In the genomic region with DNA sequence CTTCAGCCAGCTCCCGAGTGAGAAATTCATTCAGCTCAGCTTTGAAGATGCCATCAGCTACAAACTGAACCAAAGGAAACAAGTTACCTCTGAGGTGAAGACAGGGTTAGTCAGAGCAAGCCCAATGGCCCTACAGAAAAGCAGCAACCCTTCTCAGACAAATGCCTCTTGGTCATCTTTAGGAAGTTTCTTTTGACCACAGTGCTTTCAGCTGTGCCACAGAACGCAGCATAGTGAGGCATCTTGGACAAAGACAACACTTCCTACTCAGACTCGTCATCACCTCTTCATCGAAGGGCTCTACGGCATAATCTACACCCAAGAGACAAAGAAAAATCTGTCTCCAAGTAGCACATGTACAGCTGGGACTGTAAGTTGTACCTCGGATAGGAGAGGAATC, we compare ENCODE assay signal across 9 mouse cellular contexts. TPM values are rescaled to one million over a fixed set of nuclear protein-coding genes. Genes with fewer than 3 reads are reported as not detected.
A peak's percentile ranks its signal among the peaks of the same experiment; 100 is the strongest.
DNase-seq lines count a peak whose midpoint lies in the region; ATAC-seq and TF ChIP-seq lines count a peak whose summit lies in the region.
"Had no signal": no experiment of that assay in that cellular context is flagged by ENCODE, and none has a peak within 500 bp of the region (broad histone marks: within the 10 kb centered on the region; RNA-seq: fewer than 3 reads in every experiment).

No protein-coding gene starts in this region.

- H3K27me3 ChIP-seq in kidney, embryonic 16.5 days (ENCODE audit: insufficient read depth, low read length): 0 out of 2 replicates have a peak, but pooled peaks cover 3% of the 10 kb centered on the region
- H3K27me3 ChIP-seq in hindbrain, postnatal 0 days (ENCODE audit: insufficient read depth, low read length): no peaks in the 10 kb centered on the region
- no peaks in the 10 kb centered on the region for H3K27me3 ChIP-seq in myocyte (ENCODE audit: control insufficient read depth, insufficient read depth, insufficient read length)

- no peak for TF ChIP-seq POLR2A in cortical plate, adult 2 months (IDR thresholded peaks at IDR 0.05; ENCODE audit: extremely low read depth, insufficient read depth, low read length)
- no peak for TF ChIP-seq POLR2A in myocyte (IDR thresholded peaks at IDR 0.05; ENCODE audit: insufficient read length, low read depth)

- peak overlapping the region; percentile 87 for H3K4me2 ChIP-seq in kidney, embryonic 16.5 days (replicated peaks; ENCODE audit: low read depth, low read length)
- H3K4me2 ChIP-seq in hindbrain, postnatal 0 days (ENCODE audit: low read depth, low read length): peak overlapping the region; percentile 60
- peak overlapping the region; percentile 98 for H3K4me2 ChIP-seq in myocyte (ENCODE audit: low read depth)

- no peak for DNase-seq in kidney, postnatal 10 days
- DNase-seq in hindbrain, postnatal 0 days (ENCODE audit: low spot score): no peak
- no peak for DNase-seq in urinary bladder, postnatal 36 days (ENCODE audit: low spot score in 2 of 2)
- DNase-seq in thymus, adult 18-20 months: no peak
- DNase-seq in right cerebral cortex, postnatal 10 days (ENCODE audit: low spot score in 2 of 2): no peak
- DNase-seq: lung, postnatal 4 days had no signal

- H3K27ac ChIP-seq in kidney, embryonic 16.5 days (ENCODE audit: low read length): peak overlapping the region; percentile 82
- no peak overlapping the region for H3K27ac ChIP-seq in cortical plate, adult 2 months (ENCODE audit: insufficient read depth, low read length)
- H3K27ac ChIP-seq in hindbrain, postnatal 0 days: peak overlapping the region; percentile 92

- TF ChIP-seq CTCF in cortical plate, adult 2 months (IDR thresholded peaks at IDR 0.05; ENCODE audit: extremely low read depth, insufficient read depth, low read length): no peak
- no peak for TF ChIP-seq CTCF in hindbrain, postnatal 0 days (IDR thresholded peaks at IDR 0.05; ENCODE audit: low read depth)

- H3K79me2 ChIP-seq in myocyte (ENCODE audit: control insufficient read depth, insufficient read depth): peaks cover 24% of the 10 kb centered on the region

- peaks cover 35% of the 10 kb centered on the region for H3K4me1 ChIP-seq in kidney, embryonic 16.5 days (ENCODE audit: insufficient read depth, low read length)
- peaks cover 4% of the 10 kb centered on the region for H3K4me1 ChIP-seq in cortical plate, adult 2 months (ENCODE audit: control insufficient read depth, insufficient read depth, low read length)
- peaks cover 9% of the 10 kb centered on the region; the same call in 1 of the 2 replicates for H3K4me1 ChIP-seq in hindbrain, postnatal 0 days (ENCODE audit: insufficient read depth, low read length)

- no peak for ATAC-seq in kidney, embryonic 16.5 days (ENCODE audit: low FRiP score, low TSS enrichment)
- no peak for ATAC-seq in hindbrain, postnatal 0 days

- WGBS in kidney, embryonic 16.5 days: 1% methylated on average over 6 of the region's 6 CpGs
- WGBS in hindbrain, postnatal 0 days: 6% methylated on average over 6 of the region's 6 CpGs

- H3K9me3 ChIP-seq in kidney, embryonic 16.5 days (ENCODE audit: low read length): no peaks in the 10 kb centered on the region
- H3K9me3 ChIP-seq in hindbrain, postnatal 0 days (ENCODE audit: low read length): no peaks in the 10 kb centered on the region

- peak overlapping the region; percentile 85 for H3K4me3 ChIP-seq in kidney, embryonic 16.5 days (ENCODE audit: low read length)
- H3K4me3 ChIP-seq in cortical plate, adult 2 months (ENCODE audit: insufficient read depth, low read length): peak overlapping the region; percentile 81
- peak overlapping the region; percentile 60 for H3K4me3 ChIP-seq in hindbrain, postnatal 0 days (ENCODE audit: low read length)
- H3K4me3 ChIP-seq in myocyte: peak overlapping the region; percentile 87

- peak overlapping the region; percentile 94 for H3K9ac ChIP-seq in kidney, embryonic 16.5 days (replicated peaks; ENCODE audit: low read length)
- peak overlapping the region; percentile 74 for H3K9ac ChIP-seq in hindbrain, postnatal 0 days (replicated peaks; ENCODE audit: low read length)

- peaks cover 47% of the 10 kb centered on the region for H3K36me3 ChIP-seq in kidney, embryonic 16.5 days (ENCODE audit: insufficient read depth, low read length)
- H3K36me3 ChIP-seq in hindbrain, postnatal 0 days (ENCODE audit: insufficient read depth, low read length): peaks cover 42% of the 10 kb centered on the region
- no peaks in the 10 kb centered on the region for H3K36me3 ChIP-seq in myocyte (ENCODE audit: control insufficient read depth, insufficient read depth)

- H3ac ChIP-seq in myocyte (ENCODE audit: control insufficient read depth, insufficient read length): peak overlapping the region; percentile 42

TF ChIP-seq in myocyte, 11 proteins besides CTCF, POLR2A, EP300 and RAD21:
- TF ChIP-seq TCF12 (IDR thresholded peaks at IDR 0.05; ENCODE audit: insufficient read depth, poor library complexity, severe bottlenecking): no peak
- no peak for TF ChIP-seq REST (IDR thresholded peaks at IDR 0.05; ENCODE audit: insufficient read depth, insufficient read length)
- TF ChIP-seq SRF (IDR thresholded peaks at IDR 0.05; ENCODE audit: control insufficient read depth, insufficient read length, low read depth): no peak
- no peak for TF ChIP-seq CEBPB (IDR thresholded peaks at IDR 0.05; ENCODE audit: insufficient read depth, poor library complexity, severe bottlenecking)
- TF ChIP-seq MYOG (IDR thresholded peaks at IDR 0.05; ENCODE audit: control insufficient read depth in 1 of 3, insufficient read depth in 1 of 3, insufficient read length in 2 of 3, low read depth in 2 of 3): no peak

RNA-seq across cellular contexts. Expression of a gene that starts 0.9 kb away (rescaled TPM):
- 746 and 752 TPM in 2 replicates for polyA plus RNA-seq in kidney, embryonic 16.5 days (2015; fragmentation: Nextera tagmentation; extraction: Ambion mirVana)
- 530 and 542 TPM in 2 replicates for polyA plus RNA-seq in cortical plate, adult 2 months (2012; rRNA removed)
- total RNA-seq in hindbrain, postnatal 0 days (2014; rRNA removed): 526 and 754 TPM in 2 replicates
- polyA plus RNA-seq in hindbrain, postnatal 0 days (2015; fragmentation: Nextera tagmentation; extraction: Ambion mirVana): 456 and 459 TPM in 2 replicates
- 2,049 TPM for polyA plus RNA-seq in myocyte (2012; fragmentation: generic; extraction: Trizol)

RNA-seq across cellular contexts. Expression of a gene that starts 16.8 kb away (rescaled TPM):
- polyA plus RNA-seq in kidney, embryonic 16.5 days (2015; fragmentation: Nextera tagmentation; extraction: Ambion mirVana): 0.66 and 0.75 TPM in 2 replicates
- polyA plus RNA-seq in cortical plate, adult 2 months (2012; rRNA removed): 2.2 and 3.5 TPM in 2 replicates
- 2.3 and 3.3 TPM in 2 replicates for total RNA-seq in hindbrain, postnatal 0 days (2014; rRNA removed)
- polyA plus RNA-seq in hindbrain, postnatal 0 days (2015; fragmentation: Nextera tagmentation; extraction: Ambion mirVana): 2.3 TPM in 2 replicates
- not detected for polyA plus RNA-seq in myocyte (2012; fragmentation: generic; extraction: Trizol)

RNA-seq across cellular contexts. Expression of a gene that starts 52.6 kb away (rescaled TPM):
- polyA plus RNA-seq in kidney, embryonic 16.5 days (2015; fragmentation: Nextera tagmentation; extraction: Ambion mirVana): 11.2 and 11.4 TPM in 2 replicates
- polyA plus RNA-seq in cortical plate, adult 2 months (2012; rRNA removed): 130 and 141 TPM in 2 replicates
- total RNA-seq in hindbrain, postnatal 0 days (2014; rRNA removed): 106 and 113 TPM in 2 replicates
- 13.5 and 13.7 TPM in 2 replicates for polyA plus RNA-seq in hindbrain, postnatal 0 days (2015; fragmentation: Nextera tagmentation; extraction: Ambion mirVana)
- 5.1 TPM for polyA plus RNA-seq in myocyte (2012; fragmentation: generic; extraction: Trizol)
